Mouse (Mus musculus) liver, embryonic 14.5 days (tissue): Measurements from ENCODE around the gene Efs.

ENCODE experiments used
- CTCF ChIP-seq: IDR thresholded peaks from 2 replicates; pipeline ENCODE4 v1.5.1; 2016; ENCODE audit warnings: antibody characterized with exemption, low read depth, control low read depth
- EP300 ChIP-seq: IDR thresholded peaks from 2 replicates; pipeline ENCODE4 v1.6.1; 2016; ENCODE audit warnings: antibody characterized with exemption, low read depth

GRCm38 (mm10) chr14:54938431-54939219 lies 12.7 kb upstream of the Efs start:
- TF ChIP-seq EP300 (no peak), CTCF (no peak)
